Mouse (Mus musculus): ENCODE results near the gene Osbpl8.

DNA sequence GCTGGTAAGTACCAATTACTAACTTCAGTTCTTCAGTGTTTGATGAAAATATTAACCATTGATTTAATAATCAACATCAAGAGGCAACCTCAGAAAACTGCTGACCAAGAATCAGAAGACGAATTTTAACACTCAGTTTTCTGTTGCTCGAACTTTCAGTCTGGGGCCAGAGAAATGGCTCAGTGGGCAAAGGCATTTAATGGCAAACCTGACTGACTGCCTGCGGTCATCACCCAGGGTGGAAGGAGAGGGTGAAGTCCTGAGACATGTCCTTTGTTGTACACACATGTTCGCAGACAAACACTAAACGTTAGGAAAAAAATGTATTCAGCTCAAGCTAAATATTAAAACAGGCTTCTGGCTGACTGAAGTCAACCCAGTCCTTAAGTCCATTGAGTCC is 136.5 kb downstream of the Osbpl8 start:
- TF ChIP-seq TAL1 (IDR thresholded peaks at IDR 0.05; ENCODE audit: low read length) (no peak), GATA1 (IDR thresholded peaks at IDR 0.05; ENCODE audit: low read length) (no peak)
